Mouse (Mus musculus): ENCODE measurements around the gene Atp8b2. TPM values are rescaled to one million over a fixed set of nuclear protein-coding genes. Genes with fewer than 3 reads are reported as not detected.
A peak's percentile ranks its signal among the peaks of the same experiment; 100 is the strongest.

The Atp8b2 gene
- 0.96 and 6.7 TPM in 2 replicates for total RNA-seq (2015; ENCODE audit: low replicate concordance)
- 2.1 and 7.8 TPM in 2 replicates for total RNA-seq (2017; ENCODE audit: low replicate concordance)

DNA sequence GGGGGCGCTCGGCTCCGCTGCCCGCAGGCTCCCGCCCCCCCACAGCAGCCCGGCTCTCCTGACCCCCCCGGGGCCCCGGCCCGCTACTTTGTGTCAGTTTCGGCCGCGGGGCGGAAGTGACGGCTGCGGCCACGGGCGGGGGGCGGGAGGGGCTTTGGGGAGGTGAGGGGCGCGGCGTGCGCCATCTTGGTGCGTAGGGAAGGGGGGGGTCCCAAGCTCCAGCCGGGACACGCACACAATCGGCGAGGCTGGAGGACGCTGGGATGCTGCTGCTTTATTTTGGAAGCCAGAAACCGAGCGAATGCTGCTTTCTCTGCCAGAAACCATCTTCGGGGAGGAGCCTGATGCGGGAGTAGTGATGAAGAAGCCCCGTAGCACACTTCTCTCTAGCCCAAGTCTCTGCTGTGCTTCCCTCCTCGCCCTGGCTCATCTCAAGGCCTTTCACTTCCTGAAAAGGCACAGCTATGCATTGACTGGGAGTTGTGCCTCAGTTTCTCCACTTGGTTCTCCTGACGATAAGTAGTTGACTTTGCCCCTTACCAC is at the start of gene Atp8b2:
Gene Atp8b2, minus strand, starts transcription at position 288 of the 543 bp plus-strand sequence.
- no peak for ATAC-seq (replicated peaks; ENCODE audit: low FRiP score, poor library complexity, severe bottlenecking)

DNA sequence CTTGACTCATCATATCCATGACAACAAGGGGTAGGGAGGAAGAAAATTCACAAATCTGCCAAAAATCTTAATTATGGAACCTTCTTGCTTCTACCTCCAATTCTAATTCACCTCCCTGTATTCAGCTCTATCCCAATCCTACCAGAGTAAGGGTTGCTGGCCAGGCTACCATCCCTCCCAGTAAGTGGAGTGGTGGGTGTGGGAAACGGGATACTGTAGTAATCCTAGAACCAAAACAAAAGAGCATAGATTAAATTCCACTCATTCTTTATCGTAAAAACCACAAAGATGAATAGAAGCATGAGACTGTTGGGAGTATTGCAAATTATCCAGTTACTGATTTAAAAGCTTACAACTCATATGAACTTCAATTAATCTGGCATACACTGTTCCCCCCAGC is 47.0 kb upstream of the Atp8b2 start:
- no peak for ATAC-seq (replicated peaks; ENCODE audit: low FRiP score, poor library complexity, severe bottlenecking)

DNA sequence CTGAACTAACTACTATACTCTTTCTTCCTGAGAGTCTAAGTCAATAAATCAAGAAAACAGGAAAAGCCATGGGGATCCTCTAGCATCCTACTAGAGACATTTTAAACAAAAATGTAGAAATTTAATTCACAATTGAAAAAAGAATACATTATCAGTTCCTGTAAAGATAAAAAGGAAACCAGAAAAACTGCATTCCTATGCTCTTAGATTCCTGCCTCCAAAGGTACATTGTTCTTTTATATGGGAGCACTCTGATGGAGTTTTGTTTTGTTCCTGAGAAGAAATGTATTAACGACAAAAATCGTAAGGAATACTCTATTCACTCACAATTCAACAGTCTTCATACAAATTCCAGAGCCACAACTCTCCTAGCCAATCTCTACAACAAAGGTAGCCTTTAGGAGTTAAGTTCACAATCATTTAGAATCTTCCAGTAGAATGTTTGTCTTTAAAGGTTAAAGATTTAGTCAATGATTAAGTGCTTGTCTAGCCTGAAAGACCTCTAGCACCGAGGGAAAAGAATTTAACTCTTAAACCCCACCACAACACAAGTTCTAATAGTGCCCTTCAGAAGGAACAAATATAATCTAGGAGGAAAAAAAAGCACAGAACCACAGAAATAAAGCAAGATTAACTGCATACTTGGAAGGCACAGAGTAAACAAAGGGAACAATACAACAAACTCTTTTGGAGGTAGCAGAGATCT is 40.9 kb upstream of the Atp8b2 start:
- no peak for ATAC-seq (replicated peaks; ENCODE audit: low FRiP score, poor library complexity, severe bottlenecking)

DNA sequence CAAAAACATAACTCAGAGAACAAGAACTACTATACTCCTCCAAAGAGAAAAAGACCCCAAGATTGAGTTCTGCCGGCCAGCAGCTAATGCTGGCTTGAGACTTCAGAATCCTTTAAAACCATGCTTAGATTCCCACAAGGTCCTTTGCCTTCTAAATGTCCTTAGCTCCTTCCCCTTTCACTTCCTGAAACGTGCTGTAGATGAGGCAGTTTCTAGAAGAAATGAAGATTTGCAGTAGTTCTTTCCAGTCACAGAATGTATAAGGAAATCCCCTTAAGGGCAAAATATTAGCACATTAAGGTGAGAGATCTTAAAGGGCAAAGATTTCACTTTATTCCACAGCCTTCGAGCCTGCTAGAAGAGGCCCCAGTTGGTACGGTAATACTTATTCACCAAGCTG is 36.5 kb upstream of the Atp8b2 start:
- no peak for ATAC-seq (replicated peaks; ENCODE audit: low FRiP score, poor library complexity, severe bottlenecking)

DNA sequence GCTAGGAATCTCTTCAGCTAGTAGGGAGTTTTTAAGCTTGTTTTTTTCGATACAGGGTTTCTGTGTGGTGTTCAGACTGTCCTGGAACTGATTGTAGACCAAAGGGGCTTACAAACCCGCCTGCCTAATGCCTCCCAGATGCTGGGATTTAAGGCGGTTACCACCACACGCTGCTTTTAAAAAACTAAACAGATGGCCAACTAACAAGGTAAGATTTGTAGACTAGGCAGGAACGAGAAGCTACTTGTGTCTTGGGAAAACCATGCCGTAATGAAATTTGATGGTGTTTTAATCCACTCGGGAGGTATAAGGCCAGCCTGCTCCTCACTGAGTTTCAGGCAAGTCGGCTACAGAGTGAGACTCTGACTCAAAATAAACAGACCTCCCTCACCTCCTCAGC is 35.8 kb upstream of the Atp8b2 start:
- peak; percentile 4 for ATAC-seq (replicated peaks; ENCODE audit: low FRiP score, poor library complexity, severe bottlenecking)

DNA sequence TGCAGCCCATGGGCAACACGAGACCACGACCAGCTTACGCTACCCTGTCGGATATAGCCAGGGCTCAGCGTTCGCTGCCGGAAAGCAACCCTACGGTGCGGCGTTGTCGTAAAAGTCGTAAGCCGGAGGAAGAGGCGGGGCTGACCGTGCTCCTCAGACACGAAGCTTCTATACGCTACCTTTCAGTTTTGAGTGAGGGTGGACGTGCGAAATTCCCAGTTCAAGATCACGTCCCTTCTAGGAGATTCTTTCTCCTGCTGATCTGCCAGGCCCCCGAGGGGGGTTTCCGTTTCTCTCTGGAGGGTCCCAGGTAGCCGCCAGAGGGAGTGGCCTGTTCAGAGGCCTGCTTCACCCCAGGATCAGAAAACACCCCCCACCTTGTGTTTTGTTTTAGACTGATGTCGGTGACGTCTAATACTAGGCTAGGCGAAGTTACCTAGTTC is 35.3 kb upstream of the Atp8b2 start, which contains the start of gene Hax1:
Gene Hax1, minus strand, starts transcription at position 169 of the 443 bp plus-strand sequence.
- ATAC-seq (replicated peaks; ENCODE audit: low FRiP score, poor library complexity, severe bottlenecking) = peak; percentile 94

DNA sequence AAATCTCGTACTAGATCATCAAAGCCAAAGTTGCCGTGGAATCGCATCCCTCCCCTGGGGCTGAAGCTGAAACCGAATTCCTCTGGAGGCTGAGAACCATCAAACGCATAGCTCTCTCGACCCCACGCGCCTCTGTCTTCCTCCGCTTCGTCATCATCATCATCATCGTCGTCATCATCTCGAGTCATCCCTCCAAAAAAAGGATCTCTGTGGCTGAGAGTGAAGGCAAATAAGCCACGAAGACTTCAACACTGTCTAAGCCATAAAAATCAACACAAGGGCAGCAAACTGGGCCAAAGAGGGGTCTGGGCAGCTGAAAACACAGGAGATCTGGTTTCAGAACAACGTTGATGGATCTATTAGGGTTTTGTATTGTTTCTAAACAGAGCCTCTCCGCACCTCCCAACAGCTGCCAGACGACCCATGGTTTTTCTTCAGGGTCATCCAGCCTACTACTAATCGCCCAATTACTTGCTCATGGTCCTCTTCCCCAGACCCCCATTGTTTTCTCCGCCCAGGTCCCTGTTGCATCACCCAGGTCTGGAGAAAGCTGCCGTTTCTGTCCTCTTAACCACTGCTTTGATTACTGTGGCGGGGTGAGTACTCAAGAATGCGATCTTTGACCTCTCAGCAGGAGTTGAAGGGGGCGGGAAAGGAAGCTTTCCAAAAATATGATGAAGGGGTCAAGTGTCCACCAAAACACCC is 34.6 kb upstream of the Atp8b2 start:
- peak; percentile 63 for ATAC-seq (replicated peaks; ENCODE audit: low FRiP score, poor library complexity, severe bottlenecking)

DNA sequence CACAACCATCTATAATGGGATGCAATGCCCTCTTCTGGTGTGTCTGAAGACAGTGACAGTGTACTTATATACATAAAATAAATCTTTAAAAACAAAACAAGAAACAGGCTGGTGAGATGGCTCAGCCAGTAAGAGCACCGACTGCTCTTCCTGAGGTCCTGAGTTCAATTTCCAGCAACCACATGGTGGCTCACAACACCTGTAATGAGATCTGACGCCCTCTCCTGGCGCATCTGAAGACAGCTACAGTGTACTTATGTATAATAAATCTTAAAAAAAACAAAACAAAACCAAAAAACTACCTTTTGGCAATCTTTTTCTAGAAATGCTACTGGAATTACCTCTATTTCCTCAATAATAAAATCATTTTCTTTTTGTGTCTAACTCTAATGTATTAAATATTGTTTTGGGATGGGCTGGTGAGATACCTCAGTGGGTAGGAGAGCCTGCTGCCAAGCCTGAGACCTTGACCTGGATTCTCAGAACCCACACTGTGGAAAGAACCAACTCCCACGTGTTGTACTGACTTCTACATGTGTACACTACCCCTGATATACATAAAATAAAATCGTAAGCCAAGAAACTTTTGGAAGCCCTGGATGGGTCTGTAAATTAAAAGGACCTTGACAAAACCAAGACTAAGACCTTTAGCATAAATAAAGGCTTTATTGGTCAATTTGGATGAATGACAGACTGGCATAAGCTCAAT is 31.7 kb upstream of the Atp8b2 start:
- no peak for ATAC-seq (replicated peaks; ENCODE audit: low FRiP score, poor library complexity, severe bottlenecking)

DNA sequence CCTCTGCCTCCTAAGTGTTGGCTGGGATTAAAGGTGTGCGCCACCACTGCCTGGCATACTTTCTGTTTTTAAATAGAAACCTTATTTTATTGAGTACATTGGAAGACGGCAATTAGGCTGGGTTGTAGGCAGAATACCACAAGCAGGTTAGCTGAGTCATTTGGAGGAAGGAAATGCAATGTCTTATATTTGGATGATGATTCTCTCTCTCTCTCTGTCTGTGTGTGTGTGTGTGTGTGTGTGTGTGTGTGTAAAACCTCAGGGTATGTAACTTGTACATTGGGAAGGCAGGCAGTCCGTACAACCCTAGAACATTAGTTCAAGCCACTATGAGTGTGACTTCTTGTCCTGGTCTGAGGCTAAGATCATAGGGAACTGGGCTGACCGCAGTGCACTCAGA is 24.5 kb upstream of the Atp8b2 start:
- no peak for ATAC-seq (replicated peaks; ENCODE audit: low FRiP score, poor library complexity, severe bottlenecking)

DNA sequence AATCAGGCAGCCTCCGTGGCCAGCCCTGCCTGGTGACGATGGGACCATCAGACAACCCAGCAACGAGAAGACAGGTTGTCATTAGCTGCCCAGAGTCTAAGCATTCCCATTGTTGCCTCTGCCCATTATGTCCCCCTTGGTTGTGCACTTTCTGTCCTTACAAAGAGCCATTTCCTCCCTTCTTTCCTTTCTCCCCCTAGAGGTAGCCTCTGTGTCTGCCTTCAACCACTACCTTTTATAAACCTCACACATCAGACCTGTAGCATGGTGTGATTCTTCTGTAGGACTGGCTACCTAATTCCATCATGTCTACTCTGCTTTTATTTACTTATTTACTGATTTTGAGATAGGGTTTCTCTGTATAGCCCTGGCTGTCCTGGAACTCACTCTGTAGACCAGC is 23.9 kb upstream of the Atp8b2 start:
- no peak for ATAC-seq (replicated peaks; ENCODE audit: low FRiP score, poor library complexity, severe bottlenecking)

DNA sequence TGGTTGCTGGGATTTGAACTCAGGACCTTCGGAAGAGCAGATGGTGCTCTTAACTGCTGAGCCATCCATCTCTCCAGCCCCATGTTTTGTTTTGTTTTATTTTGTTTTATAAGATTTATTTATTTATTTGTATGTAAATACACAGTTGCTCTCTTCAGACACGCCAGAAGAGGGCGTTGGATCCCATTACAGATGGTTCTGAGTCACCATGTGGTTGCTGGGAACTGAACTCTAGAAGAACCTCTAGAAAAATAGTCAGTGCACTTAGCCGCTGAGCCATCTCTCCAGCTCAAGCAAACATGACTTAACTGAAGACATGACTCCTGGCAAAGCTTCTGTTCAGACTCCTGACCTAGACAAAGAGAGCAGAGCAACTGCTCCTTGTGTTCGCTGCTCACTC is 19.1 kb upstream of the Atp8b2 start:
- no peak for ATAC-seq (replicated peaks; ENCODE audit: low FRiP score, poor library complexity, severe bottlenecking)

DNA sequence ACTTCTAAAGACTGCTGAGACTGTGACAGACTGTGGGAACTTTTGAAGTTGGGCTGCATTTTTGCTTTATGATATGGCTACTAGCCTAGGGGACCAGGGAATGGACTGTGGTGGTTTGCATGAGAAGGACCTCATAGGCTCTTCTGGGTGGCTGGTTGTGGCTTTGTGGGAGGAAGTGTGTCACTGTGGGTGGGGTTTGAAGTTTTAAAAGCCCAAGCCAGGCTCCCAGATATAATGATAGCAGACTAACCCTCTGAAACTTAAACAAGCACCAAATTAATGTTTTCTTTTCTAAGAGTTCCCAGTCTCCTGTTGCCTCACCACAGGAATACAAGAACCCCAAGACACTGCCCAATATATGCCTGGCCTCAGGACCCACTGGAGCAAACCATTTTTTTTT is 13.6 kb upstream of the Atp8b2 start:
- no peak for ATAC-seq (replicated peaks; ENCODE audit: low FRiP score, poor library complexity, severe bottlenecking)

DNA sequence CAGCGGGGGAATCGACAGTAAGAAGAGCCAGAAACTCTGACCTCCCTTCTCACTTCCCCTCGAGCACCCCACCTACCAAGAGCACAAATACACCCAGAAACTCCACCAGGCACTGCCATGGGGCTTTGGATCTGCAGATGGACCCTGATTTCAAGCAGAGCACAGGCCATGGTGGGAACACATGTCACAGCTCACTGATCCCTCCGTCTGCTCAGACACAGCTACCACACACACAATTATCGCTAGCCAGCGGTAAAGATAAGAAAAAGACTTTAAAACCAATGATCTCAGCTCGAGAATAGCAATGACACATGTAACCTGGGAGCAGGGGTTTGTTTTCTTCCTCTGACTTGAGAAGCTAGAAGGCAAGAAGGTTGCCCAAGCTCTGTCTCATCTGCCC is 5.2 kb upstream of the Atp8b2 start:
- no peak for ATAC-seq (replicated peaks; ENCODE audit: low FRiP score, poor library complexity, severe bottlenecking)

DNA sequence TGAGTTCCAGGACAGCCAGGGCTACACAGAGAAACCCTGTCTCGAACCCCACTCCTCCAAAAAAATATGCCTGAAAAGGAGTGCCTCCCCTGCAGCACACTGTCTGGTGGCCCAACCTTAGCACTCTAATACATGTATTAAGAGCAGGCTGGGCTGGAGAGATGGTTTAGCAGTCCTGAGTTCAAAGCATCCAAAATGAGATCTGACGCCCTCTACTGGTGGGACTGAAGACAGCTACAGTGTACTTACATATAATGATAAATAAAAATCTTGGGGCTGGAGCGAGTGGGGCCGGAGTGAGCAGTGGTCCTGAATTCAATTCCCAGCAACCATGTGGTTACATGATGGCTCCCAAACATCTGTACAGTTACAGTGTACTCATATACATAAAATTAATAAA is 3.6 kb upstream of the Atp8b2 start:
- ATAC-seq (replicated peaks; ENCODE audit: low FRiP score, poor library complexity, severe bottlenecking) = no peak

DNA sequence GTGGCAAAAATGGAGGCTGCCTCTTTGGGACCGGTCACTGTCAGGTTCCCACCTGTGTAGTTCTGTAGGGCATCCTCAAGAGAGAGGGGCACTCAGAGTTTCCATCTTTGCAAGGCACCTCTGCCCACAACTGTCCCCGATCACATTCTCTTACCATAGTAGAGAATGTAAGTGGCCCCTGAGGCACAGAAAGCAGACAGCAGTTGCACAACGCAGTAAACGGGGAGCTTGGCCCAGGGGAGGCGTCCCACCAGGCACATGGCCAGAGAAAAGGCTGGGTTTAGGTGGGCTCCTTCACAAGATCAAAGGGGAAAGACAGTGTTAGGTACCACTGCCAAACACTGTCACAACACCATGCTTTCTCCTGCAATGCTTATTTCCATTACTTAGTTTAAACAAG is 2.7 kb upstream of the Atp8b2 start:
- ATAC-seq (replicated peaks; ENCODE audit: low FRiP score, poor library complexity, severe bottlenecking) = no peak

DNA sequence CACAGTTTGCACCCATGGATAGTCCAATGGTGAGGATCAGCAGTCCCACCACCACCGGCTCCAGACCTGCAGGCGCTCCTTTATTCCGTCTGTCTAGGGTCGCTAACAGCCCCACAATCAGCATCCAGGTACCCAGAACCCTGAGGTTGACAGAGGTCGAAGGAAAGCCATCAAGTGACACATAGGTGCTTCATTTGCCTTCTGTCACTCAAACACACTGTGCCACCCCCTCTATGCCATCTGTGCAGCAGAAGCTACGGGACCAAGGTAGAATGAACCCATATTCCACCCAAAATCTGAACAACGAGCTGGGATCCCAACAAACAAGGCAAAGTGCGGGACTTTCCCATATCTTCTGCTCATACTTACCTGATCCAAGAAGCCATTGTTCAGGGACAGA is 2.2 kb upstream of the Atp8b2 start:
- no peak for ATAC-seq (replicated peaks; ENCODE audit: low FRiP score, poor library complexity, severe bottlenecking)

DNA sequence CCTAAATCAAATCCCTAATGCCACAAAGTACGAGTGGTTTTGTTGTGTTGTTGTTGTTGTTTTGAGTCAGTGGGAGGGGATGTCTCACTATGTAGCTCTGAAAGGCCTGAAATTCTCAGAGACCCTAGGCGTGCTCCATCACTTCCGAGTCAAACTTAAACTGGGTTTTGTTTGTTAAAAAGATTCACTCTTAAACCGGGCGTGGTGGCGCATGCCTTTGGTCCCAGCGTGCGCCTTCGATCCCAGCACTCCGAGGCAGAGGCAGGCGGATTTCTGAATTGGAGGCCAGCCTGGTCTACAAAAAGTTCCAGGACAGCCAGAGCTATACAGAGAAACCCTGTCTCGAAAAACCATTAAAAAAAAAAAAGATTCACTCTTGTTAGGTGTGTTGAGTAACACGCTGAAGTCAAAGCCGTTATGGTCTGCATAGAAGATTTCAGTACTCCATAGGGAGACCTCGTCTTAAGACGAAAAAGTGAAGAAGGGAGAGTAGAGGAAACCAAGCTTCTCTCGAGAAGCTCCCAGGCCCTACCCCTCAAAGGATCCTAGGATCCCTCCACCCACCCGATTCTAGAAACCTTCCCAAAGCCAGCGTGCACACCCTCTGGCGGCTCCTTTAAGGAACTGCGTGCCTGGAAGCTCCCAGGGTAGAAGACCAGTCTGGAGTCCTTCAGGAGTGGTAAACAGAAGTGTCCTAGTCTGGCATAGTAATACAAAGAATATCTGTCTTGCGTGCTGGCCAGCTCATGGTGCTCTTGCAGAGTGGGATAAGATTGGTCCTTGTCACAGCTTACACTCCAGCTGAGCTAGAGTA is 825 bp upstream of the Atp8b2 start:
- ATAC-seq (replicated peaks; ENCODE audit: low FRiP score, poor library complexity, severe bottlenecking) = 0 out of 2 replicates have a peak, but pooled peaks have one; percentile 30

DNA sequence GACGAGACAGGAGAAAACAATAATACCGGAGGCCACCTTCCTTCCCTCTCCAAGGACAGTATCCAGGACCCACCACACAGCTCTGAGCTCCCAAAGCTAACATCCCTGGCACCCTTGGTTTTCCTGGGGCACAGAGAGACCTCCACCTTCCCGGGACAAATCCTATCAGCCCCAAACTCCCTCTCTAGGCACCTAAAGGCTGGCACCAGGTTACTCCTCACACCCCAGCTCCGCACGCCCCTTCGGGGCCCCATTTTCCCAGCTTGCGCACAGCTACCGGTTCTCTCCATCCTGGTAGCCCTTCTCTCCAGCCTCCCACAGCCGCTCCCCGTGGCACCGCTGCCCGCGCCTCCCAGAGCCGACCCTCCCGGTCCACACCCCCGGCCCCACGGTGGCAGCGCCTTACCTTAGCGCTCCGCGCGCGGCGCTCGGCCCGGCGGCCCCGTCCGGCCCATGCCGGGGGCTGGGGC is 522 bp downstream of the Atp8b2 start:
- no peak for ATAC-seq (replicated peaks; ENCODE audit: low FRiP score, poor library complexity, severe bottlenecking)

DNA sequence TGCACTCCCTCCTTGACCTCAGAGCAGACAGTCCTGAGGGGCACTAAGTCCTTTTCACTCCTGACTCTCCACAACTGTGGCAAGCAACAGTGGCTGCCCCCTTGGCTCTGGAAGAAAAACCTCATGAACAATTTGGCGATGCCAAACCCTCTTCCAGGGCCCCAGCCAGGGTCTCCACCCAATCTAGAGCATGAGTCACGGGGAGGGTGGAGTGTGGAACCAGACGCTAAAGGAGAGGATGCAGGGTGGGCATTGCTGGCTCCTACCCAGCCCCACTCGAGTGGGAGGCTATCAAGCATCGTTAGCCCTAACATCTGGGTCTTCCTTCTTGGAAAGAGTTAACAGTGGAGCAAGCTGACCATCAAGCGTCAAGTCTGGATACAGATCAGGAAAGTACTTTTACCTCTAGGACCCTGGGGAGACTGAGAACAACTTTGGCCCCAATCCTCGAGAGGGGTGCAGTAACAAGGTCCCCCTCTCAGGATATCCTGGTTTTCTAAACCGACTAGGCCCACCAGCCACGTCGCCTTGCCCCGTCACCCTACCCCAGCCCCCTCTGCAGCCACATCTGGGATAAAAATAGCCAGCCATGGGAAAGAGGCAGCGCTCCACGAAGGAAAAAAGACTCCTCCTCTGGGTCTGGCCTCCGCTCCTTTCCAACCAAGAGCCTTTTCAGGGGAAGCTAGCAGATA is 1.1 kb downstream of the Atp8b2 start:
- ATAC-seq (replicated peaks; ENCODE audit: low FRiP score, poor library complexity, severe bottlenecking) = no peak

Measured in erythroblast, adult 5-6 weeks (primary cell).